Mouse (Mus musculus): ENCODE data around the gene Acp1. TPM values are rescaled to one million over a fixed set of nuclear protein-coding genes. Genes with fewer than 3 reads are reported as not detected.

The Acp1 gene
- total RNA-seq (2017) = 76.4 and 82.5 TPM in 2 replicates

GRCm38 (mm10) chr12:30911261-30912047 lies at the start of gene Acp1, which contains the start of gene Sh3yl1:
Acp1 (minus strand) TSS chr12:30911589.
Sh3yl1 (plus strand) TSS chr12:30911668.
- ATAC-seq (replicated peaks in 1 of 2; ENCODE audit: insufficient read depth in 1 of 2, low FRiP score in 2 of 2, low TSS enrichment in 1 of 2, low read depth in 1 of 2, poor library complexity in 2 of 2, severe bottlenecking in 2 of 2) = peak; percentile 96

- no peak for ATAC-seq (replicated peaks in 1 of 2; ENCODE audit: insufficient read depth in 1 of 2, low FRiP score in 2 of 2, low TSS enrichment in 1 of 2, low read depth in 1 of 2, poor library complexity in 2 of 2, severe bottlenecking in 2 of 2)
Observed at GRCm38 (mm10) chr12:30944197-30944596, 32.8 kb upstream of the Acp1 start.

- no peak for ATAC-seq (replicated peaks in 1 of 2; ENCODE audit: insufficient read depth in 1 of 2, low FRiP score in 2 of 2, low TSS enrichment in 1 of 2, low read depth in 1 of 2, poor library complexity in 2 of 2, severe bottlenecking in 2 of 2)
Observed at GRCm38 (mm10) chr12:30943057-30943986, 31.9 kb upstream of the Acp1 start.

GRCm38 (mm10) chr12:30936899-30937298 lies 25.5 kb upstream of the Acp1 start:
- no peak for ATAC-seq (replicated peaks in 1 of 2; ENCODE audit: insufficient read depth in 1 of 2, low FRiP score in 2 of 2, low TSS enrichment in 1 of 2, low read depth in 1 of 2, poor library complexity in 2 of 2, severe bottlenecking in 2 of 2)

- no peak for ATAC-seq (replicated peaks in 1 of 2; ENCODE audit: insufficient read depth in 1 of 2, low FRiP score in 2 of 2, low TSS enrichment in 1 of 2, low read depth in 1 of 2, poor library complexity in 2 of 2, severe bottlenecking in 2 of 2)
Observed at GRCm38 (mm10) chr12:30933299-30933698, 21.9 kb upstream of the Acp1 start.

- ATAC-seq (replicated peaks in 1 of 2; ENCODE audit: insufficient read depth in 1 of 2, low FRiP score in 2 of 2, low TSS enrichment in 1 of 2, low read depth in 1 of 2, poor library complexity in 2 of 2, severe bottlenecking in 2 of 2) = no peak
Observed at GRCm38 (mm10) chr12:30928182-30928581, 16.8 kb upstream of the Acp1 start.

GRCm38 (mm10) chr12:30922401-30922800 lies 11.0 kb upstream of the Acp1 start:
- ATAC-seq (replicated peaks in 1 of 2; ENCODE audit: insufficient read depth in 1 of 2, low FRiP score in 2 of 2, low TSS enrichment in 1 of 2, low read depth in 1 of 2, poor library complexity in 2 of 2, severe bottlenecking in 2 of 2) = peak; percentile 51 to 69; a peak in 3 of 4 replicates

GRCm38 (mm10) chr12:30912840-30913239 lies 1.5 kb upstream of the Acp1 start:
- no peak for ATAC-seq (replicated peaks in 1 of 2; ENCODE audit: insufficient read depth in 1 of 2, low FRiP score in 2 of 2, low TSS enrichment in 1 of 2, low read depth in 1 of 2, poor library complexity in 2 of 2, severe bottlenecking in 2 of 2)

- ATAC-seq (replicated peaks in 1 of 2; ENCODE audit: insufficient read depth in 1 of 2, low FRiP score in 2 of 2, low TSS enrichment in 1 of 2, low read depth in 1 of 2, poor library complexity in 2 of 2, severe bottlenecking in 2 of 2) = peak; percentile 49 to 70
Observed at GRCm38 (mm10) chr12:30912048-30912381, 626 bp upstream of the Acp1 start.

- 0 out of 4 replicates have a peak, but pooled peaks of 1 of the 2 experiments have one; percentile 0 for ATAC-seq (replicated peaks in 1 of 2; ENCODE audit: insufficient read depth in 1 of 2, low FRiP score in 2 of 2, low TSS enrichment in 1 of 2, low read depth in 1 of 2, poor library complexity in 2 of 2, severe bottlenecking in 2 of 2)
Observed at GRCm38 (mm10) chr12:30910860-30911259, 529 bp downstream of the Acp1 start.

GRCm38 (mm10) chr12:30909881-30910280 lies 1.5 kb downstream of the Acp1 start:
- ATAC-seq (replicated peaks in 1 of 2; ENCODE audit: insufficient read depth in 1 of 2, low FRiP score in 2 of 2, low TSS enrichment in 1 of 2, low read depth in 1 of 2, poor library complexity in 2 of 2, severe bottlenecking in 2 of 2) = no peak

GRCm38 (mm10) chr12:30908658-30909057 lies 2.7 kb downstream of the Acp1 start:
- no peak for ATAC-seq (replicated peaks in 1 of 2; ENCODE audit: insufficient read depth in 1 of 2, low FRiP score in 2 of 2, low TSS enrichment in 1 of 2, low read depth in 1 of 2, poor library complexity in 2 of 2, severe bottlenecking in 2 of 2)

GRCm38 (mm10) chr12:30897039-30897438 lies 14.3 kb downstream of the Acp1 start:
- no peak for ATAC-seq (replicated peaks in 1 of 2; ENCODE audit: insufficient read depth in 1 of 2, low FRiP score in 2 of 2, low TSS enrichment in 1 of 2, low read depth in 1 of 2, poor library complexity in 2 of 2, severe bottlenecking in 2 of 2)

GRCm38 (mm10) chr12:30891438-30891837 lies 20.0 kb downstream of the Acp1 start:
- no peak for ATAC-seq (replicated peaks in 1 of 2; ENCODE audit: insufficient read depth in 1 of 2, low FRiP score in 2 of 2, low TSS enrichment in 1 of 2, low read depth in 1 of 2, poor library complexity in 2 of 2, severe bottlenecking in 2 of 2)

- peak; percentile 67 to 74; a peak in 3 of 4 replicates for ATAC-seq (replicated peaks in 1 of 2; ENCODE audit: insufficient read depth in 1 of 2, low FRiP score in 2 of 2, low TSS enrichment in 1 of 2, low read depth in 1 of 2, poor library complexity in 2 of 2, severe bottlenecking in 2 of 2)
Observed at GRCm38 (mm10) chr12:30890067-30890466, 21.3 kb downstream of the Acp1 start.

- ATAC-seq (replicated peaks in 1 of 2; ENCODE audit: insufficient read depth in 1 of 2, low FRiP score in 2 of 2, low TSS enrichment in 1 of 2, low read depth in 1 of 2, poor library complexity in 2 of 2, severe bottlenecking in 2 of 2) = no peak
Observed at GRCm38 (mm10) chr12:30888003-30888402, 23.4 kb downstream of the Acp1 start.

- ATAC-seq (replicated peaks in 1 of 2; ENCODE audit: insufficient read depth in 1 of 2, low FRiP score in 2 of 2, low TSS enrichment in 1 of 2, low read depth in 1 of 2, poor library complexity in 2 of 2, severe bottlenecking in 2 of 2) = no peak
Observed at GRCm38 (mm10) chr12:30885891-30886290, 25.5 kb downstream of the Acp1 start.

GRCm38 (mm10) chr12:30884622-30885230 lies 26.7 kb downstream of the Acp1 start:
- ATAC-seq (replicated peaks in 1 of 2; ENCODE audit: insufficient read depth in 1 of 2, low FRiP score in 2 of 2, low TSS enrichment in 1 of 2, low read depth in 1 of 2, poor library complexity in 2 of 2, severe bottlenecking in 2 of 2) = no peak
